Mouse (Mus musculus): ENCODE measurements at regions not wholly inside any gene's neighbourhood (a gene's known extent, or its start where the extent isn't known, plus 50 kb on each side); places are given as distances from the start of the nearest gene placed in this dataset.

DNA sequence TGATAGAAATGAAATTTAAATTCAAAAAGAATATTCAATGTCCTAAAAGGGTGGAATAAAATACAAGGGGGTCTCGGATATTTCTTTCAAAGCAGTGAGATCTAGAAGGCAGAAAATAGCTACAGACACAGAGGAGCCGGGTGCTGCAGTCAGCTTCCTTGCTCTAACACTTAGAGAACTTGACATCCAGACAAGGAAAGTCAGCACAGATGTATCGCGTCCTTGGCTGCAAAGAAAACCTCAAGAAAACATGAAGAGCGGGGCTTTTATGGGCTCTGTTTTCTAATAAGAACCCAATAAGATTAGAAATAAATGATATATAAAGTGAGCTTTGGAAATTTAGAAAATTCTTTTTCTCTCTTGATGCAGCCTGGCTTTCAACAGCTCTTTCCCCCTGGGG, 53.1 kb upstream of the Glis3 start:
- no peak for DNase-seq (ENCODE audit: low read depth, low spot score)

GRCm38 (mm10) chr19:28733781-28734180, 53.9 kb upstream of the Glis3 start:
- DNase-seq (ENCODE audit: low read depth, low spot score): no peak

- no peak for DNase-seq (ENCODE audit: low read depth, low spot score)
These were observed 63.4 kb upstream of the Glis3 start for GRCm38 (mm10) chr19:28743176-28743793.

- no peak for DNase-seq (ENCODE audit: low read depth, low spot score)
These were observed 65.2 kb upstream of the Glis3 start for GRCm38 (mm10) chr19:28745105-28745504.

- DNase-seq (ENCODE audit: low read depth, low spot score): no peak
These were observed 65.7 kb upstream of the Glis3 start for GRCm38 (mm10) chr19:28745534-28745933.

GRCm38 (mm10) chr19:28751091-28751490, 71.2 kb upstream of the Glis3 start:
- no peak for DNase-seq (ENCODE audit: low read depth, low spot score)

GRCm38 (mm10) chr19:28758854-28759253, 76.0 kb upstream of the Slc1a1 start:
- DNase-seq (ENCODE audit: low read depth, low spot score): peak; percentile 26

DNA sequence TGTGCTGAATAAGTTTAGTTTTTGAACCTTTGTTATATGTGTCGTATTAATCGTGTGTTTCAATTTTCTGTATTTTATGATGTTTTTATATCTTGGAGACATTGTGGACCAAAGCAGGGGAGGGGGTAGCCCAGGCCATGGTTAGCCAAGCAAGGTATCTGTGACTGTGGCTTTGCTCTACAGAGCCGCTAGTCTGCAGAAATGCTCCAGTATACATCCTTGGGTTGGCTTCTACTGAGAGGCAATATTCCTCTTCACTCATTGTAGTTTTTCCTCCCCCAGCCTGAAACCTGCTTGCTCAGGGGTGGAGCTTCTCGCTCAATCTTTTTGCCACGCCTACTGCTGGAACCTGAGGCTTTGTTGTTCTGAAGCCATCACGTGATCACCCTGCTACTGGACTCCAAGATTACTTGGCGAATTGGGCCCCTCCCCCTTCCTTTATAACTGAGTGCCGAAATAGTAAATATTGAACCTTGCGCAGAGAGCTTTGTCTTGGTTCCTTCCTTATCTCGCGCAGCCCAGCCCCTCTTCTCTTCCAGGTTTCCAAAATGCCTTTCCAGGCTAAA, 70.0 kb upstream of the Slc1a1 start:
- DNase-seq (ENCODE audit: low read depth, low spot score): no peak

DNA sequence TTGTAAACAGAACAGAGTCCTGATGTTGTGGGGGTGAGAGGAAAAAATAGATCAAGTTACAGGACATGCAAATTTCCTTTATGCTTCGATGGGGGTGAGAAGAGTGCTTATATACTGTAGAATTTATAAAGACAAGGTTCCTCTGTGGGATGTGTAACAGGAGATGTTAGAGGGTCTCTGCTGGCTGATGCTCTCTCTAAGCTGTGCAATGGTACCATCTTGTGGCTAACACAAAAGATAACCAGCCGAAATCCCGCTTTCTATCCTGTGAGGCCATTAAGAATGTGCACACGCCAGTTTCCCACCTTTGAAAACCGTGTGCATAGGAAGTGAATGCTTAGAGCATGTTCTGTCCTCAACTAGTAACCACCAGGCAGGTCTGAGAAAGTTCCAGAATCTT, 66.6 kb upstream of the Slc1a1 start:
- no peak for DNase-seq (ENCODE audit: low read depth, low spot score)

- DNase-seq (ENCODE audit: low read depth, low spot score): no peak
These were observed 64.4 kb upstream of the Slc1a1 start for GRCm38 (mm10) chr19:28770419-28770818.

GRCm38 (mm10) chr19:28771836-28772235, 63.0 kb upstream of the Slc1a1 start:
- DNase-seq (ENCODE audit: low read depth, low spot score): no peak

DNA sequence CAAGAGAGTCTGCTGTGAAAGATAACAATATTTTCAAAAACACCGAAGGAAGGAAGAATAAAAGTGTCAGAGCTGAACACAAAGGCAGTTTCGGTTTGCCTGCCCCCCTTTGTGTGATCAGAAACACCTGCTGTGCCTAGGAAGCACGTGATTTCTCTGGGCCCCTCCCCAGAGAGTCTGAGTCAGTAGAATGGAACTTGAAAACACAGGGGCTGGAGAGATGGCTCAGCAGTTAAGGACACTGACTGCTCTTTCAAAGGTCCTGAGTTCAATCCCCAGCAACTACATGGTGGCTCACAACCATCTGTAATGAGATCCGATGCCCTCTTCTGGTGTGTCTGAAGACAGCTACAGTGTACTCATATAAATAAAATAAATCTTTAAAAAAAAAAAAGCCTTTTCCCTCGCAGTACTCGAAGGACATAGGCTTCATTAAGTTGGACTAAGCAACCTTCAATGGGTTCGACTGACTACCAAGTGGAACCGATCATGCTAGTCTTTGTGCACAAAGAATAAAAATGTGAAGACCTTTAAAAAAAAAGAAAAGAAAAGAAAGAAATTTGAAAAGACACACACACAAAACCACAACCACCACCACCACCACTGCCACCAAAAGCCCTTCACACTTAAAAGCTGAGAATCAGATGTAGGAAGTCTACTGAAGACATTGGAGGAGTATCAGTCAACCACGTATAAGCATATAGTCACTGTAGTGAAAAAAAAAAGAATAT, 61.8 kb upstream of the Slc1a1 start:
- DNase-seq (ENCODE audit: low read depth, low spot score): peak; percentile 29

GRCm38 (mm10) chr19:28776868-28777267, 58.0 kb upstream of the Slc1a1 start:
- DNase-seq (ENCODE audit: low read depth, low spot score): no peak

- DNase-seq (ENCODE audit: low read depth, low spot score): no peak
These were observed 57.2 kb upstream of the Slc1a1 start for GRCm38 (mm10) chr19:28777674-28778073.

- DNase-seq (ENCODE audit: low read depth, low spot score): no peak
These were observed 56.5 kb upstream of the Slc1a1 start for GRCm38 (mm10) chr19:28778386-28778785.

- DNase-seq (ENCODE audit: low read depth, low spot score): no peak
These were observed 52.9 kb upstream of the Slc1a1 start for GRCm38 (mm10) chr19:28781971-28782370.

Measured in WW6 (cell line).